Comparison of ENCODE assay signal across 8 mouse cellular contexts in the genomic region with DNA sequence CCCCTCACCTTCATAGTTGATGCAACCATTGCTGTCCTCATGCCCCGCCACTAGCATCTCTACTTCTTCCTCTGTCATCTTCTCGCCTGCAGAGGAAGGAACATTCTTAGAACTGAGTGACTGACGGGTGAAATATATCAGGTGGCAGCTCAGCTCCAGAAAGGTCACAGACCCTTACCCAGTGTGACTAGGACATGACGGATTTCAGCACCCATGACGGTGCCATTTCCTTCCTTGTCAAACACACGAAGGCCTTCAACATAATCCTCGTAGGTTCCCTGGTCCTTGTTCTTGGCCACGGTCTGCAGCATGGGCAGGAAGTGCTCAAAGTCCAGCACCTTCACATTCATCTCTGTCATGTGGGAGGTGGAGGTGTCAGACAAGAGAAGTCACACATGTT. TPM values are rescaled to one million over a fixed set of nuclear protein-coding genes. Genes with fewer than 3 reads are reported as not detected.
DNase-seq lines count a peak whose midpoint lies in the region; ATAC-seq and TF ChIP-seq lines count a peak whose summit lies in the region.
"Not testable (repeated sequence)": the region's sequence is repeated elsewhere in the genome, so short reads cannot be mapped to it uniquely, and the experiment has no call there.

No protein-coding gene starts in this region.

- not testable (repeated sequence) for ATAC-seq in heart, embryonic 13.5 days (ENCODE audit: extremely low read depth, insufficient number of reproducible peaks, low FRiP score, low TSS enrichment); intestine, embryonic 14.5 days (replicated peaks; ENCODE audit: low FRiP score, low TSS enrichment, low read depth); limb, embryonic 11.5 days (ENCODE audit: insufficient number of reproducible peaks, low FRiP score, low TSS enrichment, low read depth); lung, embryonic 14.5 days (ENCODE audit: insufficient read depth)

- H3K27ac ChIP-seq in bone marrow macrophage, adult 2 months (ENCODE audit: insufficient read depth, low read depth, low read length); limb, embryonic 11.5 days (replicated peaks; ENCODE audit: low read depth, low read length): not testable (repeated sequence)
- H3K27ac ChIP-seq in forebrain, embryonic 10.5 days = peak overlapping the region; percentile 91
- peak overlapping the region; percentile 99 for H3K27ac ChIP-seq in heart, embryonic 13.5 days (replicated peaks)
- peak overlapping the region; percentile 95 for H3K27ac ChIP-seq in intestine, embryonic 14.5 days (ENCODE audit: low read depth)
- H3K27ac ChIP-seq in lung, embryonic 14.5 days (ENCODE audit: low read depth) = peak overlapping the region; percentile 95
- H3K27ac ChIP-seq in testis, adult 2 months (ENCODE audit: control insufficient read depth, insufficient read depth, low read depth, low read length) = peak overlapping the region; percentile 10; the same call in 1 of the 2 replicates

- peak overlapping the region; percentile 92 for H3K9ac ChIP-seq in heart, embryonic 13.5 days
- peak overlapping the region; percentile 97 for H3K9ac ChIP-seq in intestine, embryonic 14.5 days (ENCODE audit: low read length)
- not testable (repeated sequence) for H3K9ac ChIP-seq in limb, embryonic 11.5 days (ENCODE audit: low read length)
- H3K9ac ChIP-seq in lung, embryonic 14.5 days = peak overlapping the region; percentile 87

- H3K9me3 ChIP-seq in forebrain, embryonic 10.5 days; heart, embryonic 13.5 days; intestine, embryonic 14.5 days (ENCODE audit: control insufficient read depth, low read length); limb, embryonic 11.5 days (ENCODE audit: control insufficient read depth, low read length); lung, embryonic 14.5 days (ENCODE audit: low read depth, low read length): not testable (repeated sequence)

- H3K36me3 ChIP-seq in forebrain, embryonic 10.5 days (replicated peaks) = peaks cover 55% of the 10 kb centered on the region
- peaks cover 55% of the 10 kb centered on the region for H3K36me3 ChIP-seq in heart, embryonic 13.5 days
- peaks cover 53% of the 10 kb centered on the region for H3K36me3 ChIP-seq in intestine, embryonic 14.5 days (ENCODE audit: control insufficient read depth, insufficient read depth, low read length)
- H3K36me3 ChIP-seq in limb, embryonic 11.5 days (ENCODE audit: control insufficient read depth, insufficient read depth, low read length) = peaks cover 30% of the 10 kb centered on the region
- H3K36me3 ChIP-seq in lung, embryonic 14.5 days (ENCODE audit: insufficient read depth) = peaks cover 52% of the 10 kb centered on the region
- peaks cover 20% of the 10 kb centered on the region for H3K36me3 ChIP-seq in myocyte (ENCODE audit: control insufficient read depth, insufficient read depth)
- not testable (repeated sequence) for H3K36me3 ChIP-seq in testis, adult 2 months (ENCODE audit: control insufficient read depth, insufficient read depth, low read length)

- TF ChIP-seq POLR2A in bone marrow macrophage, adult 2 months (IDR thresholded peaks at IDR 0.05; ENCODE audit: borderline replicate concordance, low read depth, low read length); myocyte (IDR thresholded peaks at IDR 0.05; ENCODE audit: insufficient read length, low read depth); testis, adult 2 months (IDR thresholded peaks at IDR 0.05; ENCODE audit: control insufficient read depth, low read depth, low read length): not testable (repeated sequence)

- H3K27me3 ChIP-seq in forebrain, embryonic 10.5 days (ENCODE audit: poor library complexity, severe bottlenecking) = peaks cover 10% of the 10 kb centered on the region
- not testable (repeated sequence) for H3K27me3 ChIP-seq in heart, embryonic 13.5 days (replicated peaks); intestine, embryonic 14.5 days (replicated peaks; ENCODE audit: control insufficient read depth, insufficient read depth, low read length); limb, embryonic 11.5 days (ENCODE audit: control insufficient read depth, insufficient read depth, low read length); lung, embryonic 14.5 days (ENCODE audit: insufficient read depth, low read length); myocyte (ENCODE audit: control insufficient read depth, insufficient read depth, insufficient read length); testis, adult 2 months (ENCODE audit: control insufficient read depth, insufficient read depth, low read length)

- peaks cover 35% of the 10 kb centered on the region for H3K4me1 ChIP-seq in bone marrow macrophage, adult 2 months (ENCODE audit: control insufficient read depth, insufficient read depth, low read length)
- H3K4me1 ChIP-seq in forebrain, embryonic 10.5 days = peaks cover 43% of the 10 kb centered on the region
- H3K4me1 ChIP-seq in heart, embryonic 13.5 days = peaks cover 65% of the 10 kb centered on the region
- peaks cover 23% of the 10 kb centered on the region for H3K4me1 ChIP-seq in intestine, embryonic 14.5 days (replicated peaks; ENCODE audit: control insufficient read depth, insufficient read depth, low read length)
- H3K4me1 ChIP-seq in limb, embryonic 11.5 days (ENCODE audit: control insufficient read depth, insufficient read depth, low read length) = peaks cover 11% of the 10 kb centered on the region
- peaks cover 11% of the 10 kb centered on the region for H3K4me1 ChIP-seq in lung, embryonic 14.5 days (ENCODE audit: insufficient read depth)
- peaks cover 23% of the 10 kb centered on the region for H3K4me1 ChIP-seq in testis, adult 2 months (ENCODE audit: control insufficient read depth, insufficient read depth, low read length)

- H3K4me3 ChIP-seq in bone marrow macrophage, adult 2 months (ENCODE audit: insufficient read depth, low read length) = peak overlapping the region; percentile 72
- peak overlapping the region; percentile 85 for H3K4me3 ChIP-seq in forebrain, embryonic 10.5 days
- H3K4me3 ChIP-seq in heart, embryonic 13.5 days = peak overlapping the region; percentile 69
- peak overlapping the region; percentile 99 for H3K4me3 ChIP-seq in intestine, embryonic 14.5 days (ENCODE audit: low read depth, low read length)
- peak overlapping the region; percentile 86 for H3K4me3 ChIP-seq in limb, embryonic 11.5 days (ENCODE audit: low read depth, low read length)
- peak overlapping the region; percentile 84 for H3K4me3 ChIP-seq in lung, embryonic 14.5 days (ENCODE audit: low read depth, low read length)
- peak overlapping the region; percentile 98 for H3K4me3 ChIP-seq in myocyte
- peak overlapping the region; percentile 94 for H3K4me3 ChIP-seq in testis, adult 2 months (ENCODE audit: control insufficient read depth, low read depth, low read length)

- 87% methylated on average over 8 of the region's 8 CpGs for WGBS in forebrain, embryonic 10.5 days
- 21% methylated on average over 8 of the region's 8 CpGs for WGBS in heart, embryonic 13.5 days
- WGBS in intestine, embryonic 14.5 days = 27% methylated on average over 8 of the region's 8 CpGs
- 74% methylated on average over 7 of the region's 8 CpGs for WGBS in limb, embryonic 11.5 days
- 29% methylated on average over 8 of the region's 8 CpGs for WGBS in lung, embryonic 14.5 days

- peak overlapping the region; percentile 12 for H3ac ChIP-seq in myocyte (ENCODE audit: control insufficient read depth, insufficient read length)

- not testable (repeated sequence) for TF ChIP-seq CTCF in bone marrow macrophage, adult 2 months (IDR thresholded peaks at IDR 0.05; ENCODE audit: low read depth, low read length); lung, embryonic 14.5 days (IDR thresholded peaks at IDR 0.05; ENCODE audit: low read depth); testis, adult 2 months (IDR thresholded peaks at IDR 0.05; ENCODE audit: control insufficient read depth, insufficient read depth, insufficient replicate concordance, low read depth, low read length)

- H3K79me2 ChIP-seq in myocyte (ENCODE audit: control insufficient read depth, insufficient read depth) = peaks cover 47% of the 10 kb centered on the region

- DNase-seq in forebrain, embryonic 10.5 days (ENCODE audit: extremely low spot score, low spot score); intestine, embryonic 14.5 days (ENCODE audit: low spot score); limb, embryonic 11.5 days (ENCODE audit: low spot score); lung, embryonic 14.5 days: not testable (repeated sequence)

- H3K4me2 ChIP-seq in heart, embryonic 13.5 days = peak overlapping the region; percentile 91
- peak overlapping the region; percentile 87 for H3K4me2 ChIP-seq in intestine, embryonic 14.5 days (ENCODE audit: low read length)
- H3K4me2 ChIP-seq in limb, embryonic 11.5 days (ENCODE audit: low read depth, severe bottlenecking) = peak overlapping the region; percentile 59
- H3K4me2 ChIP-seq in lung, embryonic 14.5 days = peak overlapping the region; percentile 86
- H3K4me2 ChIP-seq in myocyte (ENCODE audit: low read depth) = peak overlapping the region; percentile 97

RNA-seq across cellular contexts. Expression of gene Myl6, which starts 1.9 kb away (rescaled TPM):
- 1,186 and 1,257 TPM in 2 replicates for polyA plus RNA-seq in bone marrow macrophage, adult 2 months (2012; ENCODE audit: insufficient read depth, insufficient read length, missing spikeins)
- 712 and 780 TPM in 2 replicates for polyA plus RNA-seq in forebrain, embryonic 10.5 days (2016; fragmentation: Nextera tagmentation; extraction: Ambion mirVana)
- polyA plus RNA-seq in heart, embryonic 13.5 days (2015; fragmentation: Nextera tagmentation; extraction: Ambion mirVana) = 1,202 and 1,344 TPM in 2 replicates
- 1,777 and 1,828 TPM in 2 replicates for polyA plus RNA-seq in intestine, embryonic 14.5 days (2014; fragmentation: Nextera tagmentation; extraction: Ambion mirVana)
- polyA plus RNA-seq in limb, embryonic 11.5 days (2014; fragmentation: Nextera tagmentation; extraction: Ambion mirVana) = 656 and 696 TPM in 2 replicates
- 1,221 and 1,238 TPM in 2 replicates for polyA plus RNA-seq in lung, embryonic 14.5 days (2014; fragmentation: Nextera tagmentation; extraction: Ambion mirVana)
- 2,234 TPM for polyA plus RNA-seq in myocyte (2012; fragmentation: generic; extraction: Trizol)
- 191 and 248 TPM in 2 replicates for polyA plus RNA-seq in testis, adult 2 months (2012; rRNA removed)

RNA-seq across cellular contexts. Expression of gene Myl6b, which starts 6.4 kb away (rescaled TPM):
- polyA plus RNA-seq in bone marrow macrophage, adult 2 months (2012; ENCODE audit: insufficient read depth, insufficient read length, missing spikeins) = 2.5 and 3.9 TPM in 2 replicates
- polyA plus RNA-seq in forebrain, embryonic 10.5 days (2016; fragmentation: Nextera tagmentation; extraction: Ambion mirVana) = 1.9 and 2.0 TPM in 2 replicates
- 3.2 and 4.5 TPM in 2 replicates for polyA plus RNA-seq in heart, embryonic 13.5 days (2015; fragmentation: Nextera tagmentation; extraction: Ambion mirVana)
- polyA plus RNA-seq in intestine, embryonic 14.5 days (2014; fragmentation: Nextera tagmentation; extraction: Ambion mirVana) = 3.1 TPM in 2 replicates
- 3.1 and 4.4 TPM in 2 replicates for polyA plus RNA-seq in limb, embryonic 11.5 days (2014; fragmentation: Nextera tagmentation; extraction: Ambion mirVana)
- polyA plus RNA-seq in lung, embryonic 14.5 days (2014; fragmentation: Nextera tagmentation; extraction: Ambion mirVana) = 3.0 and 4.4 TPM in 2 replicates
- polyA plus RNA-seq in myocyte (2012; fragmentation: generic; extraction: Trizol) = 734 TPM
- 20.3 and 23.2 TPM in 2 replicates for polyA plus RNA-seq in testis, adult 2 months (2012; rRNA removed)

RNA-seq across cellular contexts. Expression of gene Smarcc2, which starts 33.0 kb away (rescaled TPM):
- polyA plus RNA-seq in bone marrow macrophage, adult 2 months (2012; ENCODE audit: insufficient read depth, insufficient read length, missing spikeins) = 101 and 105 TPM in 2 replicates
- 72.0 and 73.6 TPM in 2 replicates for polyA plus RNA-seq in forebrain, embryonic 10.5 days (2016; fragmentation: Nextera tagmentation; extraction: Ambion mirVana)
- 55.2 and 57.1 TPM in 2 replicates for polyA plus RNA-seq in heart, embryonic 13.5 days (2015; fragmentation: Nextera tagmentation; extraction: Ambion mirVana)
- 71.9 and 82.2 TPM in 2 replicates for polyA plus RNA-seq in intestine, embryonic 14.5 days (2014; fragmentation: Nextera tagmentation; extraction: Ambion mirVana)
- polyA plus RNA-seq in limb, embryonic 11.5 days (2014; fragmentation: Nextera tagmentation; extraction: Ambion mirVana) = 96.5 and 105 TPM in 2 replicates
- polyA plus RNA-seq in lung, embryonic 14.5 days (2014; fragmentation: Nextera tagmentation; extraction: Ambion mirVana) = 81.1 and 89.6 TPM in 2 replicates
- 52.5 TPM for polyA plus RNA-seq in myocyte (2012; fragmentation: generic; extraction: Trizol)
- 138 and 141 TPM in 2 replicates for polyA plus RNA-seq in testis, adult 2 months (2012; rRNA removed)

RNA-seq across cellular contexts. Expression of gene Esyt1, which starts 33.6 kb away (rescaled TPM):
- polyA plus RNA-seq in bone marrow macrophage, adult 2 months (2012; ENCODE audit: insufficient read depth, insufficient read length, missing spikeins) = 179 and 197 TPM in 2 replicates
- polyA plus RNA-seq in forebrain, embryonic 10.5 days (2016; fragmentation: Nextera tagmentation; extraction: Ambion mirVana) = 8.6 and 10.3 TPM in 2 replicates
- 17.2 and 17.3 TPM in 2 replicates for polyA plus RNA-seq in heart, embryonic 13.5 days (2015; fragmentation: Nextera tagmentation; extraction: Ambion mirVana)
- 27.3 and 28.0 TPM in 2 replicates for polyA plus RNA-seq in intestine, embryonic 14.5 days (2014; fragmentation: Nextera tagmentation; extraction: Ambion mirVana)
- polyA plus RNA-seq in limb, embryonic 11.5 days (2014; fragmentation: Nextera tagmentation; extraction: Ambion mirVana) = 7.6 and 8.9 TPM in 2 replicates
- polyA plus RNA-seq in lung, embryonic 14.5 days (2014; fragmentation: Nextera tagmentation; extraction: Ambion mirVana) = 21.5 and 23.0 TPM in 2 replicates
- 166 TPM for polyA plus RNA-seq in myocyte (2012; fragmentation: generic; extraction: Trizol)
- 1.6 and 3.1 TPM in 2 replicates for polyA plus RNA-seq in testis, adult 2 months (2012; rRNA removed)

RNA-seq across cellular contexts. Expression of gene Zc3h10, which starts 55.5 kb away (rescaled TPM):
- 9.6 and 15.4 TPM in 2 replicates for polyA plus RNA-seq in bone marrow macrophage, adult 2 months (2012; ENCODE audit: insufficient read depth, insufficient read length, missing spikeins)
- 11.8 and 14.0 TPM in 2 replicates for polyA plus RNA-seq in forebrain, embryonic 10.5 days (2016; fragmentation: Nextera tagmentation; extraction: Ambion mirVana)
- 7.6 and 9.4 TPM in 2 replicates for polyA plus RNA-seq in heart, embryonic 13.5 days (2015; fragmentation: Nextera tagmentation; extraction: Ambion mirVana)
- 11.3 TPM in 2 replicates for polyA plus RNA-seq in intestine, embryonic 14.5 days (2014; fragmentation: Nextera tagmentation; extraction: Ambion mirVana)
- 15.3 and 19.4 TPM in 2 replicates for polyA plus RNA-seq in limb, embryonic 11.5 days (2014; fragmentation: Nextera tagmentation; extraction: Ambion mirVana)
- 11.0 and 14.5 TPM in 2 replicates for polyA plus RNA-seq in lung, embryonic 14.5 days (2014; fragmentation: Nextera tagmentation; extraction: Ambion mirVana)
- polyA plus RNA-seq in myocyte (2012; fragmentation: generic; extraction: Trizol) = 13.8 TPM
- 29.9 and 33.9 TPM in 2 replicates for polyA plus RNA-seq in testis, adult 2 months (2012; rRNA removed)

Comparison
In these comparisons a context has a peak if more than half of its experiments do, and no peak if none do; other contexts are left out.
1. RNA of gene Myl6b, which starts 6.4 kb away (polyA plus RNA-seq): 734 TPM in myocyte (single experiment); 20.3 to 23.2 TPM in testis, adult 2 months, 3.0 to 4.4 TPM in lung, embryonic 14.5 days, 3.1 to 4.4 TPM in limb, embryonic 11.5 days, 2.5 to 3.9 TPM in bone marrow macrophage, adult 2 months, 3.2 to 4.5 TPM in heart, embryonic 13.5 days, 3.1 TPM in intestine, embryonic 14.5 days and 1.9 to 2.0 TPM in forebrain, embryonic 10.5 days; every median in the first group is over 10 times any median in the second.
2. Peak in every context shown above with its lines, with median percentiles within 50 percentile points of each other: H3K4me3 ChIP-seq and H3K4me2 ChIP-seq.